9 mouse cellular contexts compared by ENCODE assay signal in genomic region chr10:126844689-126845088, GRCm38 (mm10). TPM values are rescaled to one million over a fixed set of nuclear protein-coding genes. Genes with fewer than 3 reads are reported as not detected.
DNase-seq lines count a peak whose midpoint lies in the region; ATAC-seq and TF ChIP-seq lines count a peak whose summit lies in the region.
"Had no signal": no experiment of that assay in that cellular context is flagged by ENCODE, and none has a peak within 500 bp of the region (broad histone marks: within the 10 kb centered on the region; RNA-seq: fewer than 3 reads in every experiment).

No protein-coding gene starts in this region.

- DNase-seq in heart, adult 8-10 months (ENCODE audit: low spot score), result no peak
- DNase-seq in adrenal gland, postnatal 25 days, result peak; percentile 9
- DNase-seq in forelimb bud, embryonic 11.5 days (ENCODE audit: low read depth, low spot score), result peak; percentile 48
- DNase-seq in kidney, postnatal 0 days (ENCODE audit: low spot score), result no peak
- no peak for DNase-seq in liver, adult 2 months (ENCODE audit: extremely low read depth, low read depth, low spot score)

- H3K27me3 ChIP-seq in heart, embryonic 13.5 days (replicated peaks), result no peaks in the 10 kb centered on the region
- no peaks in the 10 kb centered on the region for H3K27me3 ChIP-seq in kidney, postnatal 0 days (ENCODE audit: insufficient read depth, low read length)
- H3K27me3 ChIP-seq in liver, adult 2 months (ENCODE audit: control insufficient read depth, insufficient read depth, low read length), result peaks cover 4% of the 10 kb centered on the region; the same call in 1 of the 2 replicates
- H3K27me3 ChIP-seq in neural tube, embryonic 12.5 days (replicated peaks), result no peaks in the 10 kb centered on the region
- H3K27me3 ChIP-seq: liver, embryonic 15.5 days had no signal

- H3K79me2 ChIP-seq in liver, adult 2 months (ENCODE audit: control insufficient read depth, insufficient read depth, low read length), result no peaks in the 10 kb centered on the region

- H3K4me3 ChIP-seq in heart, embryonic 13.5 days, result peak overlapping the region; percentile 11; the same call in 1 of the 2 replicates
- no peak overlapping the region for H3K4me3 ChIP-seq in kidney, postnatal 0 days (replicated peaks; ENCODE audit: low read depth, low read length)
- H3K4me3 ChIP-seq in liver, adult 2 months (ENCODE audit: insufficient read depth, low read depth, low read length), result no peak overlapping the region
- no peak overlapping the region for H3K4me3 ChIP-seq in neural tube, embryonic 12.5 days
- H3K4me3 ChIP-seq: liver, embryonic 15.5 days had no signal

- WGBS in heart, embryonic 13.5 days, result 32% methylated on average over 12 of the region's 12 CpGs
- 39% methylated on average over 12 of the region's 12 CpGs for WGBS in kidney, postnatal 0 days
- WGBS in liver, adult 2 months, result 39% methylated on average over 12 of the region's 12 CpGs
- 38% methylated on average over 12 of the region's 12 CpGs for WGBS in neural tube, embryonic 12.5 days

- H3K9ac ChIP-seq in heart, embryonic 13.5 days, result no peak overlapping the region
- no peak overlapping the region for H3K9ac ChIP-seq in kidney, postnatal 0 days (ENCODE audit: low read depth, low read length)
- H3K9ac ChIP-seq in liver, adult 2 months (ENCODE audit: low read depth, low read length), result no peak overlapping the region
- no peak overlapping the region for H3K9ac ChIP-seq in neural tube, embryonic 12.5 days
- H3K9ac ChIP-seq: liver, embryonic 15.5 days had no signal

- no peaks in the 10 kb centered on the region for H3K36me3 ChIP-seq in heart, embryonic 13.5 days
- H3K36me3 ChIP-seq in kidney, postnatal 0 days (ENCODE audit: insufficient read depth, low read length), result no peaks in the 10 kb centered on the region
- no peaks in the 10 kb centered on the region for H3K36me3 ChIP-seq in liver, adult 2 months (ENCODE audit: control insufficient read depth, insufficient read depth, low read length)
- no peaks in the 10 kb centered on the region for H3K36me3 ChIP-seq in neural tube, embryonic 12.5 days
- H3K36me3 ChIP-seq: liver, embryonic 15.5 days had no signal

- TF ChIP-seq CTCF in kidney, postnatal 0 days (IDR thresholded peaks at IDR 0.05; ENCODE audit: low read depth), result peak; percentile 52
- peak; percentile 41; the same call in 1 of the 2 replicates for TF ChIP-seq CTCF in liver, adult 2 months (IDR thresholded peaks at IDR 0.05; ENCODE audit: low read depth, low read length)

- peak overlapping the region; percentile 55 for H3K4me2 ChIP-seq in heart, embryonic 13.5 days
- H3K4me2 ChIP-seq in kidney, postnatal 0 days (ENCODE audit: low read length), result peak overlapping the region; percentile 39
- H3K4me2 ChIP-seq in neural tube, embryonic 12.5 days (replicated peaks), result no peak overlapping the region

- ATAC-seq in heart, embryonic 13.5 days (ENCODE audit: extremely low read depth, insufficient number of reproducible peaks, low FRiP score, low TSS enrichment), result no peak
- no peak for ATAC-seq in kidney, postnatal 0 days (replicated peaks; ENCODE audit: low FRiP score, low read depth)
- ATAC-seq in neural tube, embryonic 12.5 days (ENCODE audit: low FRiP score, low read depth), result peak; percentile 23; the same call in 1 of the 2 replicates
- no peak for ATAC-seq in erythroid progenitor cell, adult 5-6 weeks (replicated peaks; ENCODE audit: low FRiP score, poor library complexity, severe bottlenecking)

- H3K9me3 ChIP-seq in heart, embryonic 13.5 days, result peaks cover 2% of the 10 kb centered on the region; the same call in 1 of the 2 replicates
- no peaks in the 10 kb centered on the region for H3K9me3 ChIP-seq in kidney, postnatal 0 days (replicated peaks; ENCODE audit: low read length)
- H3K9me3 ChIP-seq in neural tube, embryonic 12.5 days, result peaks cover 8% of the 10 kb centered on the region; the same call in 1 of the 2 replicates
- H3K9me3 ChIP-seq: liver, embryonic 15.5 days had no signal

- no peak for TF ChIP-seq POLR2A in liver, adult 2 months (IDR thresholded peaks at IDR 0.05; ENCODE audit: extremely low read depth, insufficient read depth, low read length)

- H3K27ac ChIP-seq in heart, embryonic 13.5 days (replicated peaks), result no peak overlapping the region
- no peak overlapping the region for H3K27ac ChIP-seq in kidney, postnatal 0 days
- H3K27ac ChIP-seq in liver, adult 2 months (replicated peaks; ENCODE audit: insufficient read depth, low read depth, low read length), result no peak overlapping the region
- H3K27ac ChIP-seq in neural tube, embryonic 12.5 days, result no peak overlapping the region
- H3K27ac ChIP-seq: liver, embryonic 15.5 days had no signal

- H3K4me1 ChIP-seq in heart, embryonic 13.5 days, result peaks cover 8% of the 10 kb centered on the region; the same call in 1 of the 2 replicates
- no peaks in the 10 kb centered on the region for H3K4me1 ChIP-seq in kidney, postnatal 0 days (replicated peaks; ENCODE audit: insufficient read depth, low read length)
- no peaks in the 10 kb centered on the region; the same call in 1 of the 2 replicates for H3K4me1 ChIP-seq in liver, adult 2 months (ENCODE audit: control insufficient read depth, insufficient read depth, low read length)
- H3K4me1 ChIP-seq in neural tube, embryonic 12.5 days, result peaks cover 11% of the 10 kb centered on the region; the same call in 1 of the 2 replicates
- H3K4me1 ChIP-seq: liver, embryonic 15.5 days had no signal

RNA-seq across cellular contexts. Expression of gene Atp23, which starts 56.5 kb away (rescaled TPM):
- 6.4 and 8.6 TPM in 2 replicates for polyA plus RNA-seq in heart, embryonic 13.5 days (2015; fragmentation: Nextera tagmentation; extraction: Ambion mirVana)
- total RNA-seq in heart, adult 8-10 months (2022), result 1 to 10 TPM; 3.7 to 5.8 (median 4.7) TPM
- total RNA-seq in adrenal gland, postnatal 25 days (2021), result 7.6 and 9.5 TPM in 2 replicates
- polyA plus RNA-seq in kidney, postnatal 0 days (2015; fragmentation: Nextera tagmentation; extraction: Ambion mirVana), result 20.5 and 22.6 TPM in 2 replicates
- 5.9 and 8.3 TPM in 2 replicates for total RNA-seq in liver, adult 2 months (2014; rRNA removed)
- 5.5 and 6.4 TPM in 2 replicates for polyA plus RNA-seq in liver, adult 2 months (2012; rRNA removed)
- polyA plus RNA-seq in neural tube, embryonic 12.5 days (2016; fragmentation: Nextera tagmentation; extraction: Ambion mirVana), result 12.8 and 13.1 TPM in 2 replicates
- 3.6 TPM in 1 of 2 replicates, not detected in the other for total RNA-seq in erythroid progenitor cell, adult 5-6 weeks (2015; ENCODE audit: low replicate concordance)
- total RNA-seq in erythroid progenitor cell, adult 5-6 weeks (2017; ENCODE audit: low replicate concordance), result 0.51 and 1.7 TPM in 2 replicates

Comparison
In these comparisons a context has a peak if more than half of its experiments do, and no peak if none do; other contexts are left out.
1. DNase-seq: peak in adrenal gland, postnatal 25 days (single experiment) and forelimb bud, embryonic 11.5 days (single experiment); none in heart, adult 8-10 months (single experiment), kidney, postnatal 0 days (single experiment) and liver, adult 2 months (single experiment).